Mouse (Mus musculus) forebrain, embryonic 16.5 days (tissue): Measurements from ENCODE around the gene Ccdc106. TPM values are rescaled to one million over a fixed set of nuclear protein-coding genes. Genes with fewer than 3 reads are reported as not detected.
A peak's percentile ranks its signal among the peaks of the same experiment; 100 is the strongest.

Experiments used
- ATAC-seq: fragments of 200-750 bp; cut with Nextera tagmentation; 2 replicates; pipeline ENCODE4 v1.8.0; 2017; ENCODE audit warnings: mild to moderate bottlenecking, moderate library complexity
- H3K27ac ChIP-seq: fragments of 300-500 bp; sonication (generic); 2 replicates; pipeline ENCODE4 v1.5.1; 2014; ENCODE audit warnings: low read length, control low read depth
- H3K27me3 ChIP-seq: fragments of 300-500 bp; sonication (generic); replicated peaks from 2 replicates; pipeline ENCODE4 v1.6.1; 2014; ENCODE audit warnings: low read length; ENCODE audit not compliant: control insufficient read depth, insufficient read depth
- H3K36me3 ChIP-seq: fragments of 300-500 bp; sonication (generic); 2 replicates; pipeline ENCODE4 v1.6.1; 2014; ENCODE audit not compliant: control insufficient read depth, insufficient read depth
- H3K4me1 ChIP-seq: fragments of 300-500 bp; sonication (generic); replicated peaks from 2 replicates; pipeline ENCODE4 v1.6.1; 2014; ENCODE audit warnings: low read length; ENCODE audit not compliant: control insufficient read depth, insufficient read depth
- H3K4me2 ChIP-seq: fragments of 300-500 bp; sonication (generic); 2 replicates; pipeline ENCODE4 v1.6.1; 2014; ENCODE audit warnings: mild to moderate bottlenecking, low read length, control low read depth
- H3K4me3 ChIP-seq: fragments of 300-500 bp; sonication (generic); replicated peaks from 2 replicates; pipeline ENCODE4 v1.5.1; 2014; ENCODE audit warnings: mild to moderate bottlenecking, low read length, control low read depth
- H3K9ac ChIP-seq: fragments of 300-500 bp; sonication (generic); replicated peaks from 2 replicates; pipeline ENCODE4 v1.6.1; 2014; ENCODE audit warnings: low read depth, low read length, control low read depth
- H3K9me3 ChIP-seq: fragments of 300-500 bp; sonication (generic); 2 replicates; pipeline ENCODE4 v1.6.1; 2016; ENCODE audit warnings: low read length; ENCODE audit not compliant: control insufficient read depth
- WGBS: fragments of 180-500 bp; shearing (Covaris S2); extraction: QIAGEN DNeasy Blood & Tissue Kit; methylation state at CpG from one replicate; pipeline ENCODE4 v1.1.7; 2014; 5-methylcytosine and 5-hydroxymethylcytosine counted together
- polyA plus RNA-seq: library from polyadenylated mRNA; unstranded; fragments of >200 nt; fragmentation: Nextera tagmentation; extraction: Ambion mirVana; gene quantifications from 2 replicates; pipeline ENCODE4 v1.2.1, GENCODE M21; 2015

Gene Ccdc106
- polyA plus RNA-seq, 1 experiment from 2014 or later: 59.1 TPM

- 11% methylated on average over 32 of the region's 32 CpGs for WGBS
- ATAC-seq: no peak
- Histone ChIP-seq H3K4me2 (peak overlapping the region; percentile 94), H3K36me3 (no peaks in the 10 kb centered on the region), H3K9me3 (no peaks in the 10 kb centered on the region), H3K27me3 (peaks cover 48% of the 10 kb centered on the region), H3K9ac (peak overlapping the region; percentile 80), H3K4me3 (peak overlapping the region; percentile 67), H3K27ac (no peak overlapping the region), H3K4me1 (peaks cover 52% of the 10 kb centered on the region)
Measured at GRCm38 (mm10) chr7:5053456-5054179, 33.3 kb downstream of the Ccdc106 start.

- H3K9me3 ChIP-seq: no peaks in the 10 kb centered on the region
- H3K36me3 ChIP-seq: no peaks in the 10 kb centered on the region
- ATAC-seq: peak; percentile 5; the same call in 1 of the 2 replicates
- H3K4me3 ChIP-seq: peak overlapping the region; percentile 62
- peaks cover 48% of the 10 kb centered on the region for H3K27me3 ChIP-seq
- peak overlapping the region; percentile 74 for H3K9ac ChIP-seq
- H3K4me1 ChIP-seq: peaks cover 67% of the 10 kb centered on the region
- H3K4me2 ChIP-seq: peak overlapping the region; percentile 64
- 2% methylated on average over 55 of the region's 55 CpGs for WGBS
- H3K27ac ChIP-seq: peak overlapping the region; percentile 58
Measured at GRCm38 (mm10) chr7:5056651-5057263, 36.4 kb downstream of the Ccdc106 start.

- Histone ChIP-seq H3K27ac (no peak overlapping the region), H3K4me3 (peak overlapping the region; percentile 62), H3K36me3 (no peaks in the 10 kb centered on the region), H3K9me3 (no peaks in the 10 kb centered on the region), H3K4me2 (peak overlapping the region; percentile 64), H3K9ac (peak overlapping the region; percentile 74), H3K27me3 (peaks cover 44% of the 10 kb centered on the region), H3K4me1 (peaks cover 61% of the 10 kb centered on the region)
- 33% methylated on average over 8 of the region's 8 CpGs for WGBS
- no peak for ATAC-seq
Measured at GRCm38 (mm10) chr7:5057381-5057780, 37.0 kb downstream of the Ccdc106 start.

- Histone ChIP-seq H3K4me1 (peaks cover 57% of the 10 kb centered on the region), H3K4me3 (peak overlapping the region; percentile 62), H3K9me3 (no peaks in the 10 kb centered on the region), H3K27ac (no peak overlapping the region), H3K27me3 (peaks cover 40% of the 10 kb centered on the region), H3K36me3 (no peaks in the 10 kb centered on the region), H3K4me2 (peak overlapping the region; percentile 64), H3K9ac (no peak overlapping the region)
- no peak for ATAC-seq
- 48% methylated on average over 11 of the region's 11 CpGs for WGBS
Measured at GRCm38 (mm10) chr7:5057804-5058203, 37.5 kb downstream of the Ccdc106 start.

- H3K4me1 ChIP-seq: peaks cover 55% of the 10 kb centered on the region
- 81% methylated on average over 1 of the region's 1 CpGs for WGBS
- no peaks in the 10 kb centered on the region for H3K36me3 ChIP-seq
- H3K27ac ChIP-seq: no peak overlapping the region
- ATAC-seq: no peak
- no peak overlapping the region for H3K4me2 ChIP-seq
- H3K4me3 ChIP-seq: no peak overlapping the region
- no peak overlapping the region for H3K9ac ChIP-seq
- peaks cover 32% of the 10 kb centered on the region for H3K27me3 ChIP-seq
- no peaks in the 10 kb centered on the region for H3K9me3 ChIP-seq
Measured at GRCm38 (mm10) chr7:5058631-5059030, 38.3 kb downstream of the Ccdc106 start.

GRCm38 (mm10) chr7:5059421-5059820 is 39.1 kb downstream of the Ccdc106 start:
- H3K4me2 ChIP-seq: peak overlapping the region; percentile 82; the same call in 1 of the 2 replicates
- no peaks in the 10 kb centered on the region for H3K36me3 ChIP-seq
- H3K27ac ChIP-seq: no peak overlapping the region
- peaks cover 26% of the 10 kb centered on the region for H3K27me3 ChIP-seq
- WGBS: 89% methylated on average over 12 of the region's 12 CpGs
- ATAC-seq: no peak
- no peak overlapping the region for H3K9ac ChIP-seq
- no peaks in the 10 kb centered on the region for H3K9me3 ChIP-seq
- no peak overlapping the region for H3K4me3 ChIP-seq
- peaks cover 55% of the 10 kb centered on the region for H3K4me1 ChIP-seq

GRCm38 (mm10) chr7:5060239-5060731 is 39.9 kb downstream of the Ccdc106 start:
- Histone ChIP-seq H3K9ac (peak overlapping the region; percentile 71), H3K4me1 (peaks cover 53% of the 10 kb centered on the region), H3K36me3 (no peaks in the 10 kb centered on the region), H3K9me3 (no peaks in the 10 kb centered on the region), H3K4me3 (peak overlapping the region; percentile 83), H3K27me3 (peaks cover 17% of the 10 kb centered on the region), H3K4me2 (peak overlapping the region; percentile 82), H3K27ac (peak overlapping the region; percentile 96)
- no peak for ATAC-seq
- 2% methylated on average over 27 of the region's 27 CpGs for WGBS

GRCm38 (mm10) chr7:5060944-5061773 is 40.8 kb downstream of the Ccdc106 start:
- H3K4me1 ChIP-seq: peaks cover 56% of the 10 kb centered on the region
- WGBS: under 1% methylated on average over 60 of the region's 60 CpGs

More at GRCm38 (mm10) chr7:5060944-5061773, 40.8 kb downstream of the Ccdc106 start:
- Histone ChIP-seq H3K4me2 (peak overlapping the region; percentile 97), H3K9me3 (no peaks in the 10 kb centered on the region), H3K4me3 (peak overlapping the region; percentile 83), H3K27me3 (peaks cover 9% of the 10 kb centered on the region), H3K27ac (peak overlapping the region; percentile 96), H3K9ac (peak overlapping the region; percentile 71), H3K36me3 (no peaks in the 10 kb centered on the region)
- ATAC-seq: peak; percentile 90
